Mouse (Mus musculus) layer of hippocampus, postnatal 14 days (tissue): ENCODE measurements around the gene Cacnb4. TPM values are rescaled to one million over a fixed set of nuclear protein-coding genes. Genes with fewer than 3 reads are reported as not detected.
A peak's percentile ranks its signal among the peaks of the same experiment; 100 is the strongest.

Source experiments
- DNase-seq, 2 experiments: peaks; one replicate each; pipeline ENCODE4 v3.0.0; 2021 to 2022; ENCODE audit warnings: low spot score in 2 of 2, mixed read lengths in 1 of 2
- total RNA-seq, 2 experiments: library from RNA; stranded (reverse); gene quantifications; 2 replicates each; pipeline ENCODE4 v1.2.3; 2021

The Cacnb4 gene
- total RNA-seq, 2 experiments from 2014 or later: 61.0 to 72.8 TPM

DNA sequence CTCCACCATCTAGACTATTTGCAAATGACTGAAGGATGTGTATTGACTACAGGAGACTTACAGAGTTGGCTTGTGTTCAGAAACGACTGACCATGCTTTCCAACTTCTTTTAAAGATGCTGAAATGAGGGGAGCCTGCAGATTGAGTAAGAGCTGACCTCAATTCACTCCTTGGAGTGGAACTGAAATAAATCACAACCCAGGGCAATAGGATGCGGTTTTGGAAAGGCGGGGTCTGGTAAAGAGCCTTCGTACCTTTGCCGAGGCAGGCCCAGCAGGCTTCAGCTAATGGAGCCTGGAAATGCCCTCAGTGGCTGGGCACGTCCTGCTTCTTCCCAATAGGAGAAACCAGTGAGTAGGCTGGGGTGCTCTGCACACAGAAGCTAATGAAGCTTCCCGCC, 147.4 kb downstream of the Cacnb4 start:
- DNase-seq: no peak

DNA sequence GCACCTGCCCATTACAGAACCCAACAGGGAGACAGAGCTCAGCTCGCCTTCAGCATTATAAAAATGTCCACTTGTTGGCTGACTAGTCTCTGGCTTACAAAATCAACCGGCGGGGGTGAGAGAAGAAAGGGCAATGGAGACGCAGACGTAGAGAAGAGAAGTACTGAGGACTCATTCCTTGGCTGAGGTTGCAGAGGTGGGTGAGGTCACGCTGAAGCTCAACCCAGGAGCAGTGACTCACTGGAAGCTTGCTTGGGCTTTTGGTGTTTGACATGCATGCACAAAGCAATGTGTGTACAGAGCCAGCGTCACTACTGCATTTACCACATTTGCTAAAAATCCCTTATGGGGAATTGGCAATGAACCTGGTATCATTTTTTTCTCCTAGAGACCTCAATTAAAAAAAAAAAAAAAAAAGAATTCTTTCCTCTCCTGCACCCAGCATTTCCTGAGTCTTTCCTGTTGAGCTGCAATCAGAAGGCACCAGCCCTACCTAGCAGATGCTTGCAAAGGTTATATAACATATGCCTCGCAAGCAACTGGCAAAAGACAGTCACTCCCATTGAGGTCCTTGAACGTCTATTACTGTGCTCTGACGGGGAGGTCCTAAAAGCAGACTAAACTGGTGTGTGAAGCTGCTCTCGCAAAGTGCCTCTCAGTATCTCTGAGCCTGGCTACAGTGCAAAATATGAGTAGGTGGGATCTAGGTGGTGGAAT, 150.6 kb downstream of the Cacnb4 start:
- no peak for DNase-seq

DNA sequence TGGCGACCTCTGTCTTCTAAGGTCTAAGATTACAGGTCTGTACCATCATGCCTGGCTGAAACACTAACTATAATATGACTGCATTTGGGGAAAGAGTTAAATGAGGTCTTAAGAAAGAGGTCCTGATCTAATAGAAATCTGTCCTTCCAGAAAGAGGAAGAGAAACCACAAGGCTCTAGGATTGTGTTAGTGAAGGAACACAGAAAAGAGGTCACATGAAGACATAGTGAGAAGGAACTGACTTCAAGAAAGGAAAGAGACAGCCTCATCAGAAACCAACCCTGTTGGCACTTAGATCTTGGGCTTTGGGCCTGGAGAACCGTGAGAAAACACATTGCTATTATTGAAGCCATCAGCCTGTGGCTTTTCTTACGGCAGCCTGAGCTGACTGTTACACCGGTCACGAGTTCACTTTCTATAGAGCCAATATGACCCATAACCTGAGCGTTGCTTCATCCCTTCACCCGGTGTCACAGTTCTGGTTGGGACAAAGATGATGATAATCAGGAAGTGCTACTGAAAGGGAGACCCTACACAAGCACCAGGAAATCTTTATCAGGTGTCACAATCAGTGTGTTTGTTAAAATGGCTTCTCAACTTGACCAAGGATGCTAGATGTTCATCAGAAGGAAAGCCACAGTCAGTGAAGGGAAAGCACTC, 153.4 kb downstream of the Cacnb4 start:
- DNase-seq: no peak

DNA sequence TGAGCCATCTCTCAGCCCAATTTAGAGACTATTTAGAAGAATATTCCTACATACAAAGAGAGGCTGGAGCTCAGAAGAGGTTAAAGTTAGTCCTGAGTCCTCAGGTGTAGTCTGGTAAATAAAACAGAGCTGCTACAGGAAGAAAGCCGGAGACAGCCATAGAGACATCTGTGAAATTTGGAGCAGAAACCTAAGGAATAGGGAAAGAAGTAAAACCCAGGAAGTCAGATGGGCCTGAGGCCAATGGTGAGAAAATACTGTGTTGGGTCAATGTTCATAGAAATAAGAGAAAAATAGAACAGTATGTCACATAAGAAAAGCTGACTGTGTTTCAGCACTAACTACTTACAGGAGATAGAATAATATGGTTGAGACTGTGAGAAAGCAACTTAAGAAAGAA, 155.6 kb downstream of the Cacnb4 start:
- DNase-seq: no peak

DNA sequence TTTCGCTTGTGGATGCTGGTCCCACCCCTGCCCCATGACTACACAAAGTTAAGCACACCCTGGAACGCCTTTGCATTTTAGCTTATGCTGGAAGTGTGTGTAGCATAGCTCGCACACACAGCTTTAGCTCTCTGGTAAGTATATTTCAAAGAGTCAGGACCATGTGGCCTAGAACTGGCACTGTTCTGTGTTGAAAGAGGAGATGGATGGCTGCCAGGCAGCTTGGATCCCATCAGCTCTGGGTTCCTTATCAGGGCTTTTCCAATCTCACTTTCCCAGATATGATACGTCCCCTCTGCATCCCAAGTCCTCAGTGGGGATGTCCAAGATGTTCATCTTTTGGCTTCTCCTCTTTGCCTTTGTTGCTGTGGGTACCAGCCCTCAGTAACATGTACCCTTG, 157.9 kb downstream of the Cacnb4 start:
- no peak for DNase-seq

DNA sequence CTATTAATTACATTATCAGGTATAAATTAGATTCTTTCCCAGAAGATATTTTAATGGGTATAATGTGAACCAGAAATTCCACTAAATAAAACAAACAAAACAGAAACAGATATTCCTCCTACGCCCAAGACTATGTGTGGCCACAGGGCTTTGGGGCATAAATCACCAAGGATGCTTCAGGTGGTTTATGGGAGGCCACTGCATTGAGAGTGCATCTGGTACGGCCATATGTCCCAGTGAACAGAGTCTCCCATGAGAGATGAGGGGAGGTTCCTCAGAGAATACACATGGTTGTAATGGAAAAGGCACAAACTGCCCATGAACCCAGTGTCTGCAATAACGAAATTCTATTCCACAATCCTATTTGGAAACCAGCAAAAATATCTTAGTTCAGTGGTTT, 160.1 kb downstream of the Cacnb4 start:
- DNase-seq: no peak

DNA sequence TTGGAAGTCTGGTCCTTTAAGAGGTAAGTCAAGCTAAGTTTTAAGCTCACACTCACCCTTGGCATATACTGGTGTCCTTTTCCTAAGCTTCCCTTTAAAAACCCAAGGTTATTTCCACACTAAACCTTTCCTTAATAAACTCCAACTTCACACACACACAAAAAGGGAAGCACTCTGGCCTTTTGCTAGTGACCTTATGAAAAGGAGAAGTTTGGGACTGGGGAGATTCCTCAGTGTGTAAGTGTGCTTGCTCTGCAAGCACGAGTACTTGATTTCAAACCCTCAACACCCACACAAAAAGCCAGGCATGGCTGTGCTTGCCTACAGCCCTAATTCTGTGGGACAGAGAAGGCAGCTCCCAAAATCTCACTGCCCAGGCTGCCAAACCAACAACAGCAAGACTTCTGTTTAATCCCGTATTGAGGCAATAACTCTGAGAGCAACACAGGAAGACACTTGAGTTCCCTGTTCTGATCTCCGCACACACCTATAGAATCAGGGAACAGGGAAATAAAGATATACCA, 163.7 kb downstream of the Cacnb4 start:
- DNase-seq: no peak

DNA sequence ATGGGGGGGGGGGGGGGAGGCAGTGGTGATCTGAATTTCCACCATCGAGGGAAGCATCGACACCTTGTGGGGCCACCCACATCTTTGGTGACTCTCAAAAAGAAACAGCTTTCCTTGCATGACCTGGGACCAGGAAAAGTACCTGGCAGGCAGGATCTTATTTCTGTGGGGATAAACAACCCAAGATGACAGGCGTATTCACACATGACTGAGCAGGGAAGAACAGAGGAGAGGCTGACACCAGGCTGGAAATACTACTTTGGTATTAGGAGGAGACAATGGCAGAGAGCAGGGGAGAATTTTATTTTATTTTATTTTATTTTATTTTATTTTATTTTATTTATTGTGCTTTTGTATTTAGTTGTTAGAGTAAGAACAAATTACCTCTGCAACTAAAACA, 164.4 kb downstream of the Cacnb4 start:
- no peak for DNase-seq

DNA sequence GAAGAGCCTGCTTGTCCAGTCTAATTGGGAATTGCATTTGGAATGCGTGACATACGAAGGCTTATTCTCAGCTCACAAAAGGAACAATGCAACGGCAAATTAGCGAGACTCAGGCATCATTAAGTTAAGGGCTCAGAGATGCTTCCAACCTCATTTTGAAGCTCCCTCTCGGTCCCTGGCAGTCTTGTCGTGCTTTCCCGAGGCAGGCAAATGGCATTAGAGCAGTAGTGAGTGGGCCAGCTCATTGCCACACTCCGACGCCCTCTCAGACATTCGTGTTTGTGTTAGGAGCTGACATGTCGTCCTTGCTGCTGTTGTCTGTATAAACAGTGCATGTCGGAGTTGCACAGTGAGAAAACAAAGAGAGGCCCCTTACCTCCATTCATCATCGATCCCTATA, 164.8 kb downstream of the Cacnb4 start:
- no peak for DNase-seq

DNA sequence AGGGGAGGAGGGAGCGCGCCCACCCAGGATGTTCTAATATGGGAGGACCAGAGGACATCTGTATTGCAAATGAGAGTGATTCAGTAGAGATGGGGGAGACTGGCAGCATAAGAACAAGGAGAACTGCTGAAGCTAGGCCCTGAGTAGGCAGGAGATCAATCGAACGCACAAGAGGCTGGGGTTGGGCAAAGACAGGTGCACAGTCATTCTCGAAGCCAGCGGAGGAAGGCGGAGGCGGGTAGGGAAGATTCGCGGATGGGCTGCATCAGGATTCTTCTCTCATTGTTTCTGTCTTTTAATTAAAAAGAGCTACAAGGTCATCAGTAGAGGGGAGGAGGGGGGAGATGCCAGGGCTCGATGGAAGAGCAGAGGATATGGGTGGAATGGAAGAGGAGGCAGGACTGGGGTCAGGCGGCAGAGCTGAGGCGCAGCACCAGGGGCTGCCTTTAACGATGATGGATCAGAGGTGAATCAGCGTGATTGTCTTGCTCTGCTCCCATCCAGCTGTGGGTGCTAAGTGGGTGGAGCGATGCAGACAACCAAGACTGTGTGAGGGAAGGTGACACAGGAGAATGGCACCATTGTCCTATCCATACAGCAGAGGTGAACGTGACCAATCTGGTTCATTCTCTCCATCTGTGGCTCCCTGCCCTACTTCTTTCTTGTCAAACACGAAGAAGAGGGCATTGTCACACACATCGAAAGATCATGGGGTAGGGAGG, 166.7 kb downstream of the Cacnb4 start:
- DNase-seq: no peak

DNA sequence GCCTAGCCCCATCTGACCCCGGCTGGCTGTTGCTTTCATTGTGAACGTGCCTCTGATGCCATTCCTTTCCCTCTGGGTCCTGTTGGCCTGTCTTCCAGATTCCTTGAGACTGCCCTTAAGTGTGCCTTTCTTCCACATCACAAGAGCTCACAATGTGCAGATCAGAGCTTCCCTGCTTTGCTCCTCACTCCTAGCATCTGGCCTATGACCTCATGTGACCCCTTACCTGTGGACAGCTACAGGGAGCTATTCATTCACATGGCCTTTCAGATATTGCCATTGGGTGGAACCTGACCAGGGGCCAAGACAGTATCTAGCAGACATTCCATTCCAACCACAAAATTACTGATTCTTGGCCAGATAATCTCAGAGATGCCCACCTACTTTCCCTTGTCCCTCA, 171.5 kb downstream of the Cacnb4 start:
- DNase-seq: no peak

DNA sequence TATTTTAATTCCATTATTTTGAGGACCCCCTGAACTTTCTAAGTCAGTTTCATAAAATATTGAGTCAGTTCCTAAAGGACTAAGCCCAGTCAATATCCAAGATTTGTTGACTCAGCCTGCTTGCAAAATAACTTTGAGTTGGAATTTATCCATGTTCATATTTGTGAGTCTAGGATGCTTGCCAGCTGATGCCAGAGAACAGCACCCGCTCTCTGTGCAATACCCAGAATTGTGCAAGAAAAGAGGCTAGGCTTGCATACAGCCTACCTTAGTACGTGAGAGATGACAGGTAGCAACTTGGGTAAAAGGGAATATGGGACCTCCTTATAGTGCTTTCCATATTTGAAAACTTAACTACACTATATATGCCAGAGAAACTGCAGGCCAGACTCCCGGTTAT, 171.9 kb downstream of the Cacnb4 start:
- peak in 1 of 2 experiments; percentile 49 for DNase-seq

DNA sequence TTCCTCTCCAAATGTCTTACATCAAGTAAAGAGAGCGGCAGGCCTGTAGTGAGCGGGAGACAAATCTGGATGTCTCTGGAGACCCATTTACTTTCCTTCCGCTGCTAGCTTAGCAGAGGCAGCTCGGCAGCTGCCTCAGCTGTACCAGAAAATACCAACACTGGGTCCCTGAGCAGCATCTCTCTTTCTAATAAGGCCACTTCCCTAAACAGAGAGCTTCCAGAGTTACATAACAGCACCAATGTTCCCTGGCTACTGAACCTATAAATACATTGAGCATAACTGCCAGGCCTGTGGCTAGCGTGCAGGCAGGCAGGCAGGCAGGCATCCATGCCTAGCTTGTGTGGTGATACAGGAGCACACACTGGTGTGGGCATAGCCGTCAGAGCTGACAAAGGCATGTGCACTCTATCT, 176.8 kb downstream of the Cacnb4 start:
- DNase-seq: peak in 1 of 2 experiments; percentile 34

DNA sequence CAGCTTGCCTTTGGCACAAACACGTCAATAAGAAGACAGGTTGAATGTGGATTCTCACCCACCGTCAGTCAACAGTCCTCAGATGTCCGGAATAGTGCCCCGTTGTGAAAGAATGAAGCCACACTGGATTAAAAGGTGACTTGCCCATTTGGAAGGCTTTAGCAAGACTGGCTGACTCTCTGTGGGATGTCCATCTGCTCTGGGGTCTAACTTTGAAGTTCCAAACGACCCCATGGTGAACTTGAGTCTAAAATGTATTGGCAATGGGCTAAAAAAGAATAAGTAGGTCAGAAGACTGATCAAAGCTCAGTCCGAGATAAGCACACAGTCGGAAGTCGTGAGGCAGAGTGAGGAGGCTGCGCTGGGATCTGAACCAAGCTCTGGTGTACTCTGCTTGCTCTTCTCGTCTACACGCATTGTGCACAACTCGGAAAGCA, 177.5 kb downstream of the Cacnb4 start:
- DNase-seq: no peak

DNA sequence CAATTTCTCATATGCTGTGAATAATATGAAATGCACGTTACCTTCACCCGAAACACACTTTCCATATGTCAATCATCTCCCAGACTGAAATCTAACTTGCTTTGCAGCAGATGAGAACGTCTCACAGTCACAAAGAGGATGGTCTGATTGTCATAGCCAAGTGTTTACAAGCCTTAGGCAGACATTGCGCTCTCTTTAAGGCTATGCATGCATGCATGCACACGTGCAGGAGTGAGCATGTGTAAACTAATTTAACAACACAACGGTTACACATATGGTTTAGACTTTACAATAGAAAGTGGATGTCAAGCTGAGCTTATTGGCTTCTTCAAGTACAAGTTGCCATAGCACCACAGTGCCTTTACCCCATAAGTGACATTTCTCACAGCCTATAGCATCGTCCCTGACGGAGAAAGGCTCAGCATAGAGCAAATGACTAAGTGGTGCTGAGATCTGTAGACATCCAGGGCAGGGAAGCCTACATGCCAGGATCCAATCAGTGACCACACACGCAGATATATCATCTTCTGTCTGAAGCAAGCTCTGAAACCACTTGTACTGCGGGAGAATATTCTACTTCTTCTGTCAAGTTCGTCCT, 181.4 kb downstream of the Cacnb4 start:
- no peak for DNase-seq

DNA sequence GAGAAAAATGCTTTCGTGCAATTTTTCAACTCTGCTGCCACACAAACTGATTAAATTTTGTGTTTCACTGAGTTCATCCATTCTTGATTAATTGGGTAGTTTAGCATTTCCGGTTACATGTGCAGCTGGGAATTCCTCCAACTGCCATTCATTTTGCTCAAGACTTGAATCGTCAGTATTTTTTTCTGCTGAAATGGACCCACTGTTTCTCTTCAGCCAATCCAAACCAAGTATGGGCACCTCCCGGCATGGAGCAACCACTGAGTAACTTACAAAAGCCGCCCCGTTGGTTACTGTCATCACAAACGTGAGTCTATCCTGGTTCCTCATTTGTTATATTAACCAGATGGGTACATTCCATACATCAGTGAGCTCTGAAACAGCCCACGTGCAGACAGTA, 182.4 kb downstream of the Cacnb4 start:
- no peak for DNase-seq

DNA sequence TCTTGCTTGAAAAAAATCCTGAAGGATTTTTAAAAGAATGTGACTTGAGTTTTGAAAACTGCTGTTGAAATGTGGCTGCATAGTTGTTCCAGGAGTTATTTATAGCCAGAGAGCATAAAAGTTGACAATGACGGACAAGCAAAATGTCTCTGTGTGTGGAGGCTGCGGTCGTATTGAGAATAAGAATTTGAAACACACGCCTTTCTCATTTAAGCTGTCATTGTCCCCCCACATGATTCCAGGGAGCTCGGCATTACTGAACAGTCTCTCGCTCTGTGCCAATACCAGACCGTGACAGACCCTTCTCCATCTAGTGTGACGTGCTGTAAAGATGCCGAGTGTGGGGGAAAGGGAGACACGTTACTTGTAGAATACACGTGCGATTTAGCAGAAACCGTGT, 183.8 kb downstream of the Cacnb4 start:
- DNase-seq: no peak

DNA sequence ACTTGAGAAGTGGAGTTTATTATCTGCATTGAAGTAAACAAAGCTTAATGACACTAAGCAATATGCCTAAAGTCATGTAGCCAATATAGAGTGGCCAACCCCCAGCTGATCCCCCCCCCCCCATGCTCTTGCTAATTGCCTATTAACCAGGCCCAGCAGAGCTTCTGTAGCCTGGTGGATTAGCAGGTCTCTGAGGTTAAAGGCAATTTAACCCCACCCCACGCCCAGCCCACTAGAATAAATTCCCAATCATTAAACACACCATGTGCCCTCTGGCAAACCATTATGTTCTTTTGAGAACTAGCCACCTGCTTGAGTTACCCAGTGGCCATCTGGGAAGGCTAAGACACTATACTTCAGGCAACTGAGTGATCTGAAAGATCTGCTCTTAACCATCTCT, 186.8 kb downstream of the Cacnb4 start:
- no peak for DNase-seq

DNA sequence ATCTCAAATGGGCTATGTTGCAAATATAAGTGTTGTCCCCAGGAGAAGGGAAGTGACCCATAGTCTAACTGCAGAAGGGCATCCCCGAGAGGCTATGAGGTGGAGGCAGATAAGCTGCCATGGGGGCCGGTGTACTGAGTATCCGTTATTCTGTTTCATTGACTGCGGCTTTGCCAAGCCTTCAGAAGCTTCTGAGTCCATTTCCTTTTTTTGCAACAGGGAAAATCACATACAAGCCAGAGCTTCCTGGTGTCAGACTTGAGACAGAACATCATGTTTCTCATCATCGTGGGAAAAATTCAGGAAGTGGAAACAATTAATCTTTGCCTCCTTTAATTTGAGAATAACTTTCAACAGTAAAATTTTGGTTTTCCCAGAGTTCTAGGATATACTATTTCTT, 193.1 kb downstream of the Cacnb4 start:
- no peak for DNase-seq

DNA sequence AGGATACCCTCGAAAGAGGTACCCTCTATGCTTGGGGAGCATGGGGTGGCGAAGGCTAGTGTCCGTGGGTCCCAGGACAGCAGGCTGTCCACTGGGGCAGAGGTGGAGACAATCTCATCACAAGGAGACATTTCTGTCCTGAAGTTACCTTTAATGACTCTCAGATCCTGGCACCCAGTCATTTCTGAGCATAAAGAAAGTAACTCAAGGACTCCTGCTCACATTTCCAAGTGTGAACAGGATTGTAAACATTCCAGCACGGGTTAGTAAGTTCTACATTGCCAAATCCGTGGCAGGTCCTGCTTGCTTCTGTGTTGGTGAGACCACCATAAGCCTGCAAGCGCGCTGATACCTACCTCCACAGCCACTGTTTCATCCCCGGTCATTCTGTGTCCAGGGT, 196.2 kb downstream of the Cacnb4 start:
- DNase-seq: no peak

DNA sequence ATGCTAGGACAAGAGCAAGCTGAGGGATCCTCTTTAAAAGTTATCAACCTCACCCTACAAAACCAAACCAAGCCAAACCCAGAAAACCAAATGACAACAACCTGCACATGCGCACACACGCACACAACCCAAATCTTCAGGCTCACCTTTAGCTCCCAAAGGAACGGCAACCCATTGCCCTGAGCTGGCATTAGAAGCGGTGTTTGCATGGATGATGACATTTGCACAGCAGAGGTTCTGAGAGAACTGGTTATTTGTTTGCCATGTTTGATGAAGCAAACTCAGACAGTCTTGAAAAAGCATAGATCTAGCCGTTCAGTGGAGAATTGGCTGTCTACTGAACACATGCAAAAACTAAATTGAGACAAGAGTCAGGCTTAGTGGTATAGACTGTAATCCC, 198.1 kb downstream of the Cacnb4 start:
- DNase-seq: no peak

DNA sequence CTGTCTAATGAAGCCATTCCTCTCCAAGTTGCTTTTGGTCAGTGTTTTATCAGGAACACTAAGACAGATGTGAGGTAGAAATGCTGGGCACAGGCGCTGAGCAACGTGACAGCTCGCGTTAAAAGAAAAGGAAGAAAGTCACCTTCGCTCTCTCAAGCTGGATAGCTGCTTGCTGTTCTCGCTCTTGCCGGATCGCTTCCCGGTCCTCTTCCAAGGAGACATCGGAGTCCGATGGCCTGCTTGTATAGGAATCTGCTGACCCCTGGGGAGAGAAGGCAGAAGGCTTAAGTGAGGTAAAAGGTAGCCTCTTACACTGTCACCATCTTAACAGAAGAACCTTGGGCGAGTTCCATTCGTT, 199.1 kb downstream of the Cacnb4 start:
- DNase-seq: no peak
